16 mouse cellular contexts compared by ENCODE assay signal in the genomic region with DNA sequence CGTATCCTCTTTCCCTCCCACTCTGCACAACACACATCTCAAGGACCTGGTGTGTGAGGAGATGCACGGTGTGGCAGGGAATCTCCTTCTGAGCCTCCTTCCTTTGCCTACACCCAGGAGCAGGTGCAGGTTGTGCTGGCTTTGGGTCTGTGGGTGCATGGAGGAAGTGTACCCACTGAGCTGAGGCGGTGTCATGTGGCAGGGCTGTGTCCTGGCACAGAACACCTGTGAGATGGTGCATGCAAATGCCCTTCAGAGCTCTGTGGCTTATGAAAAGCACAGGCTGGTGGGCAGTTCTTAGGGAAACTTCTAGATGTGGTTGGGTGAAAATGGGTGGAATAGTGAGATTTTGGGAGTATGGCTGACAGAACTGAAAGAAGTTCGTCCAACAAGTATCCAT.
"Had no signal": no experiment of that assay in that cellular context is flagged by ENCODE, and none has a peak within 500 bp of the region (broad histone marks: within the 10 kb centered on the region; RNA-seq: fewer than 3 reads in every experiment).

No protein-coding gene starts in this region.

- H3K9me3 ChIP-seq: hindbrain, embryonic 15.5 days; liver, embryonic 15.5 days; midbrain, embryonic 13.5 days; neural tube, embryonic 15.5 days had no signal

- H3K36me3 ChIP-seq: hindbrain, embryonic 15.5 days; limb, embryonic 10.5 days; liver, embryonic 15.5 days; midbrain, embryonic 13.5 days; neural tube, embryonic 15.5 days had no signal

- H3K4me2 ChIP-seq: hindbrain, embryonic 15.5 days; liver, embryonic 11.5 days; liver, embryonic 15.5 days; midbrain, embryonic 13.5 days; neural tube, embryonic 15.5 days had no signal

- H3K4me3 ChIP-seq: hindbrain, embryonic 15.5 days; left cerebral cortex, adult 2 months; limb, embryonic 10.5 days; liver, embryonic 15.5 days; midbrain, embryonic 13.5 days; myocyte; neural tube, embryonic 15.5 days had no signal

- DNase-seq: lung, adult 2 months; lung, postnatal 10 days; lung, postnatal 4 days; right cerebral cortex, postnatal 4 days; thymus, postnatal 4 days had no signal

- H3K9ac ChIP-seq: hindbrain, embryonic 15.5 days; liver, embryonic 15.5 days; midbrain, embryonic 13.5 days; neural tube, embryonic 15.5 days had no signal

- ATAC-seq: inflammation-experienced regulatory T-cells, adult 6 months; intestine, postnatal 0 days; midbrain, embryonic 13.5 days had no signal

- H3K27ac ChIP-seq: hindbrain, embryonic 15.5 days; left cerebral cortex, adult 2 months; limb, embryonic 10.5 days; liver, embryonic 15.5 days; midbrain, embryonic 13.5 days; neural tube, embryonic 15.5 days; stomach, postnatal 0 days had no signal

- H3K27me3 ChIP-seq: hindbrain, embryonic 15.5 days; liver, embryonic 15.5 days; midbrain, embryonic 13.5 days; neural tube, embryonic 15.5 days had no signal

- H3K4me1 ChIP-seq: hindbrain, embryonic 15.5 days; liver, embryonic 15.5 days; midbrain, embryonic 13.5 days had no signal
